Mouse (Mus musculus): ENCODE data around the gene Gm13271.
"Not testable (repeated sequence)": the region's sequence is repeated elsewhere in the genome, so short reads cannot be mapped to it uniquely, and the experiment has no call there.

Gene Gm13271

GRCm38 (mm10) chr4:88754818-88755340 lies at the start of gene Gm13271:
Gene Gm13271 (plus strand): TSS chr4:88754868.
- peak; percentile 74 to 91 for DNase-seq (ENCODE audit: low spot score in 2 of 2)

GRCm38 (mm10) chr4:88705924-88706323 lies 48.7 kb upstream of the Gm13271 start:
- DNase-seq (ENCODE audit: low spot score in 2 of 2), result no peak

GRCm38 (mm10) chr4:88707128-88707826 lies 47.4 kb upstream of the Gm13271 start:
- DNase-seq (ENCODE audit: low spot score in 2 of 2), result no peak

GRCm38 (mm10) chr4:88714281-88714680 lies 40.4 kb upstream of the Gm13271 start:
- no peak for DNase-seq (ENCODE audit: low spot score in 2 of 2)

GRCm38 (mm10) chr4:88715059-88715458 lies 39.6 kb upstream of the Gm13271 start:
- DNase-seq (ENCODE audit: low spot score in 2 of 2), result no peak

- DNase-seq (ENCODE audit: low spot score in 2 of 2), result no peak
Measured at GRCm38 (mm10) chr4:88718715-88719114, 36.0 kb upstream of the Gm13271 start.

- peak; percentile 80 to 89 for DNase-seq (ENCODE audit: low spot score in 2 of 2)
Measured at GRCm38 (mm10) chr4:88721791-88722721, 32.6 kb upstream of the Gm13271 start, which contains the start of the genes Gm26566 and Klhl9. Gene Gm26566 (plus strand): TSS chr4:88721805. Gene Klhl9 (minus strand): TSS chr4:88722465.

- no peak for DNase-seq (ENCODE audit: low spot score in 2 of 2)
Measured at GRCm38 (mm10) chr4:88723497-88724090, 31.1 kb upstream of the Gm13271 start.

- DNase-seq (ENCODE audit: low spot score in 2 of 2), result no peak
Measured at GRCm38 (mm10) chr4:88726727-88727126, 27.9 kb upstream of the Gm13271 start.

GRCm38 (mm10) chr4:88727324-88727723 lies 27.3 kb upstream of the Gm13271 start:
- no peak for DNase-seq (ENCODE audit: low spot score in 2 of 2)

- peak; percentile 44 to 55 for DNase-seq (ENCODE audit: low spot score in 2 of 2)
Measured at GRCm38 (mm10) chr4:88738480-88738879, 16.2 kb upstream of the Gm13271 start.

GRCm38 (mm10) chr4:88739036-88739435 lies 15.6 kb upstream of the Gm13271 start:
- DNase-seq (ENCODE audit: low spot score in 2 of 2), result no peak

- no peak for DNase-seq (ENCODE audit: low spot score in 2 of 2)
Measured at GRCm38 (mm10) chr4:88741426-88741825, 13.2 kb upstream of the Gm13271 start.

- no peak for DNase-seq (ENCODE audit: low spot score in 2 of 2)
Measured at GRCm38 (mm10) chr4:88742771-88743371, 11.8 kb upstream of the Gm13271 start.

- no peak for DNase-seq (ENCODE audit: low spot score in 2 of 2)
Measured at GRCm38 (mm10) chr4:88744207-88744606, 10.5 kb upstream of the Gm13271 start.

- no peak for DNase-seq (ENCODE audit: low spot score in 2 of 2)
Measured at GRCm38 (mm10) chr4:88749926-88750325, 4.7 kb upstream of the Gm13271 start.

GRCm38 (mm10) chr4:88756581-88757513 lies 2.2 kb downstream of the Gm13271 start:
- peak in 1 of 2 experiments; percentile 47 for DNase-seq (ENCODE audit: low spot score in 2 of 2)

- peak; percentile 87 to 100 for DNase-seq (ENCODE audit: low spot score in 2 of 2)
Measured at GRCm38 (mm10) chr4:88757628-88758031, 3.0 kb downstream of the Gm13271 start.

- not testable (repeated sequence) for DNase-seq (ENCODE audit: low spot score in 2 of 2)
Measured at GRCm38 (mm10) chr4:88758751-88759150, 4.1 kb downstream of the Gm13271 start.

GRCm38 (mm10) chr4:88759610-88760268 lies 5.1 kb downstream of the Gm13271 start, which contains the start of gene Gm13283:
Gene Gm13283 (plus strand): TSS chr4:88760119.
- DNase-seq (ENCODE audit: low spot score in 2 of 2), result not testable (repeated sequence)

Measured in urinary bladder, adult 18-20 months (tissue).